Mouse (Mus musculus) cerebellum, adult 9-11 months (tissue): ENCODE measurements around the gene Elp5.
"Not testable (repeated sequence)": the region's sequence is repeated elsewhere in the genome, so short reads cannot be mapped to it uniquely, and the experiment has no call there.

ENCODE experiments used
- DNase-seq: peaks from one replicate; pipeline ENCODE4 v3.0.0; 2022

Gene Elp5

DNA sequence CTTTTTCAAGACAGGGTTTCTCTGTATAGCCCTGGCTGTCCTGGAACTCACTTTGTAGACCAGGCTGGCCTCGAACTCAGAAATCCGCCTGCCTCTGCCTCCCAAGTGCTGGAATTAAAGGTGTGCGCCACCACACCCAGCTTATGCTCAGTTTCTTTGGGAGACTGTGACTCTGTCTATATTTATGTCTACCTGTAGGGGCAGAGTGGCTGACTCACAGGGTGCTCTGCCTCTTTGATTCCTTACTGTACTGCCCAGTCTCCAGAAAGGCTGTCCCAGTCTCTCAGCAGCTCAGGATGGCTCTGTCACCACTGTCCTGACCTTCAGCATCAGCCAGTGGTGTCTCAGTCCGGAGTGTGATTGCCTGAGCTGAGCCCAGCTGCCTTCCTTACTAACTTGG lies 26.7 kb downstream of the Elp5 start:
- DNase-seq, result not testable (repeated sequence)

DNA sequence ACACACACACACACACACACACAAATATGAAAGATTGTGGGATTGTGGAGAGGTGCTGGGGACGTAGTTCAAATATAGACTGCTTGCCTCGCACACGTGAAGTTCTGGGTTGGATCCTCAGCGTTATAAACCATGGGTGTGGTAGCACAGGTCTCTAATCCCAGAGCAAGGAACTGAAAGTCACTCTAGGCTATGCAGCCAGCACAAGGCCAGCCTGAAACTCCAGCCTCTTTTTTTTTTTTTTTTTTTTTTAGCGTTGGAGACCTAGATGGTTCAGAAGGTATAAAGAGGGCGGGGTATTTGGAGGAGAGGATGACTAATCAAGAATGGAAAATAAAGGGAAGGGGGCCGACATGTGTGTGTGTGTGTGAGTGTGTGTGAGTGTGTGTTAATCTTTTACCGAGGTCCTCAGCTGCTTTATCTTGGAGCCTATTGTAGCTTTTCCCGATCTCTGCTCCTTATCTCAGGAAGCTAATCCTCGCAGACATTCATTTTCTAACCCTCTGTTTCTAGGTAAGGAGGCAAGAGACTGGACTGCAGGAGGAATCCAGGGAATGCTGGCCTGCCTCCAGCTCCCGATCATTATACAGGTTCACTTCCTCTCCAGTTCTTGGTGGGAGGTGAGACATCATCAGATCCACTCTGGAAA lies 28.9 kb downstream of the Elp5 start:
- no peak for DNase-seq

DNA sequence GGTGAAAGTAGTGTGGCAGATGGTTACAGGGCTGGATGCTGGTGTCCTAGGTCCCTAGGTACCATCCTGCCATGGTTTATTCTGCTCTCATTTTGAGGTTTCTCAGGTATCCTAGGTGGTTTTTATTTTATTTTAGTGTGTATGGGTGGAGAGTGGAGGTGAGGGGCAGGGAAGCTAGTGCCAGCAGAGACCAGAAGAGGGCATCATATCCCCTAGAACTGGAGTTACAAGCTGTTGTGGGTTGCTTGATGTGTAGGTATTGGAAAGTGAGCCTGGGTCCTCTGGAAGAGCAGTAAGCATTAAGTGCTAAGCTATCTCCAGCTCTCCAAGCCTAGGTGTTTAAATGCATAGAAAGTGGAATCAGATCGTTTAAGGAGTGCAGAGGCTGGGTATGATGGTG lies 30.0 kb downstream of the Elp5 start:
- no peak for DNase-seq

DNA sequence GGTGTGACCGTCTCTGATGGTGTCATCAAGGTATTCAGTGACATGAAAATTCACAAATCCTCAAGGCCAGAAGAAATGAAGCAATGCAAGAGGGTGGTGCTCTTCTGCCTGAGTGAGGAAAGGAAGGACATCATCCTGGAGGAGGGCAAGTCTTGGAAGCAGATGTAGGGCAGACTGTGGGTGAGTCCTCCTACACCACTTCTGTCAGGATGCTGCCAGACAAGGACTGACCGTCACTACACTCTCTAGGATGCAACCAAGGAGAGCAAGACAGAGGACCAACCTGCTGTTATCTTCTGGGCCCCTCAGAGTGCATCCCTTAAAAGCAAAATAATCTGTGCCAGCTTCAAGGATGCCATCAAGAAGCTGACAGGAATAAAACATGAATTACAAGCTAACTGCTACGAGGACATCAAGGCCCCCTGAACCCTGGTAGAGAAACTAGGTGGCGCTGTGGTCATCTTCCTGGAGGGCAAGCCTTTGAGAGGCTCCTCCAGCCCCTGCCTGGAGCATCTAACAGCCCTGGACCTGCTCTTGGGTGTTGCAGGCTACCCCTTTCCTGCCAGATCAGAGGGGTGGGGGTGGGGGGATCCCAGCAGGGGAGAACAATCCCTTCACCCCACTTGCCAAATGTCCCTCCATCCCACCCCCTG lies 31.4 kb downstream of the Elp5 start:
- DNase-seq, result no peak

DNA sequence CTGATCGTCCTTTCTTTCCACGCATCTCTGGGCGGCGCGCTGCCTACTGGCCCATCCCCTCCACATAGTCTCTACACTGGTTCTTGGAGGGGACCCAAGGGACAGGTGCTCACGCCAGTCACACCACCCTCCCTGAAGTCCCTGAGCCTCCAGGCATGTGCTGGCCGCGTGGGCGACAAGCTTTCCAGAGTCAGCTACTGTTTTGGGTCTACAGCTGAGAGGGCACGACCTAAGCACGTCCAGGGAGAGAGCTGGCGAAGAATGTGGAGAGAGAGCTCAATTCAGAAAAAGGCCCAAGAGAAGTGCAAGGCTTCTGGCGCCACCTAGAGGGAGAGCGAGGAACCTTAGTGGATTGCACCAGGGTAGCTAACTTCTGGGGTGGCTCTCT lies 33.6 kb downstream of the Elp5 start:
- DNase-seq, result peak; percentile 75

DNA sequence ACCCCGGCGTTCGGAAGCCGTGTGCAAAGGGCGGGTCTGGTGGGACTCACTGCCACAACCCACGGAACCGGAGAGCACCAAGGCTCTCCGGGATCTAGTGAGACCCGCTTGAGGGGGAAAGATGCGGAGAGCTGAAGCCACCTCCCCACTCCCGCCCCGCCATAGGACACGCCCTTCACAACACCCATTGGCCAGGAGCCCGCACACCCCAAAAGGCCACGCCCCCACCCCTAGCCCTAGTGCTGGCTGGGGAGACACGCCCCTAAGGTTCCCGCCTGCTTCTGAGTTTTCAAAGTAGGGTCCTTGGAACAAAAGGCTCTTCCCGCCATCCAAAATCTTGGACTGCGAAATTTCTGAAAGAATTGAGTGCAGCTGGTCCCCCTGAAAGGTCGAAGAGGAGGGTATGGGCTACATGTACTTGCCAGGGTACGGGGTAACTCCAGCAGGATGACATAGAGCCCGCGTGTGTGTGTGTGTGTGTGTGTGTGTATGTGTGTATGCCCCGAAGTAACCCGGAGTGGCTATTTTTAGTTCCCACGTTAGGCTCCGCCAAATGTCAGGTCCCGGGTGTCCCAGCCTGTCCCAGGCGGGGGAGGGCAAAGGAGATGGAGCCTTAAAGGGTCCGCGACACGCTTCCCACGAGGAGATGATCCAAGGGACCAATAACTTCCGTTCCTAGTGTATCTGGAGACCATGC lies 34.1 kb downstream of the Elp5 start, which contains the start of gene Slc2a4:
Gene Slc2a4, minus strand, starts transcription at position 123 of the 697 bp plus-strand sequence.
- DNase-seq, result peak; percentile 58

DNA sequence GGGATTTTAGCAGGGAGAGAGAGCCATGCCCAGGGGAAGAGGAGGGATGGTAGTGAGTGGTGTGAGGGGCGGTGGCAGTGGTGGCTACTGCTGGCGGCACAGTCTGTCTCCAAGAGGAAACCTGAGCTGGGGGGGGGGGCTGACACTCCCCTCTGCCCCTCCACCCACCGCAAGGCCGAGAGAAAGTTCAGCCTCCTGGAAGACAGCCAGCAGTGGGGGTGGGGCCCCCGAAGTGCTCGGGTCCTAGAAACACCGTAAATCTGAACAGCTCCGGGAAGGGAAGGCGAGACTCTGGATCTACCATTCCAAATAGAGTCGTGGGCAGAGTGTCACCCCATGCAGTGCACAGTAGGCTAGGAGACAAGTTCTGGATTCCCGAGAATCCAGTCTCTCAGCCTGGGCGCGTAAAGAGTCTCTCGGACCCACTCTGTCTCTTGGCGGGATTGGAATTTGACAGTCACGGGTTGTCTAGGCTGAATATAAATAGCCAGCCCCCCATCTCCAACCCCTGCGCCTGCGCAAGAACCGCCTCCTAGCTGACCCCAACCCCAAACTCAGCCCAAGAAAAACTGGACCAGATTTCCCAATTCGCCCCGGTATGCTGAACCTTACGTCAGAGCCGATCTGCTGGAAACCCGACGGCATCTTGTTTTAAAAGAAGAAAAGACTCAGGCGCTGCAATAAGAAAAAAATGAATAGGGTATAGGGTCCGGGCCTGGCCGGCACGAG lies 34.8 kb downstream of the Elp5 start:
- DNase-seq, result no peak

DNA sequence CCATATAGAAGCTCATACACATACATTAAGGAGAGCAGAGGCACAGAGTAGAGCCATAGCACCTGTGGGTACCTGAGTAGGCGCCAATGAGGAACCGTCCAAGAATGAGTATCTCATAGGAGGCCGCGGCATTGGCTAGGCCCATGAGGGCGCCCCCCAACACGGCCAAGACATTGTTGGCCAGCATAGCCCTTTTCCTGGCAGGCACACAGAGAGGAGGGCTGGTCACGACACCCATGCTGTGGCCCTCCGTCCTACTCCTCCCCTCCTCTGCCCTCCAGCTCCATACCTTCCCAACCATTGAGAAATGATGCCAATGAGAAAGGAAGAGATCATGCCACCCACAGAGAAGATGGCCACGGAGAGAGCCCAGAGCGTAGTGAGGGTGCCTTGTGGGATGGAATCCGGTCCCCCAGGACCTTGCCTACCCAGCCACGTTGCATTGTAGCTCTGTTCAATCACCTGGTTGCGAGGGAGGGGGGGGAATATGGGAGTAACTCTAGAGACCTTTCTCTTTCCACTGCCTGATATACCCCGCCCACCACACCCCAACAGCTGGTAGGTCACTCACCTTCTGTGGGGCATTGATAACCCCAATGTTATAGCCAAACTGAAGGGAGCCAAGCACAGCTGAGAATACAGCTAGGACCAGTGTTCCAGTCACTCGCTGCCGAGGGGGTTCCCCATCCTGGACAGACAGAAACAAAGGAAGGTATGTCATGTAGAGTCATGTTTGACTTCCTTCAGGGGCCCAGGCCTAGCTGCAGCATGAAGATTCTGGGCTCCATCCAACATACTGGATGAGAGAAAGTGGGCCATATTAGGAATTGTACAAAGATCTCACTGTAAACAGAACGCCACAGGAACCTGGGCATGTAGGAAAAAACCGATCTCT lies 36.1 kb downstream of the Elp5 start:
- no peak for DNase-seq

DNA sequence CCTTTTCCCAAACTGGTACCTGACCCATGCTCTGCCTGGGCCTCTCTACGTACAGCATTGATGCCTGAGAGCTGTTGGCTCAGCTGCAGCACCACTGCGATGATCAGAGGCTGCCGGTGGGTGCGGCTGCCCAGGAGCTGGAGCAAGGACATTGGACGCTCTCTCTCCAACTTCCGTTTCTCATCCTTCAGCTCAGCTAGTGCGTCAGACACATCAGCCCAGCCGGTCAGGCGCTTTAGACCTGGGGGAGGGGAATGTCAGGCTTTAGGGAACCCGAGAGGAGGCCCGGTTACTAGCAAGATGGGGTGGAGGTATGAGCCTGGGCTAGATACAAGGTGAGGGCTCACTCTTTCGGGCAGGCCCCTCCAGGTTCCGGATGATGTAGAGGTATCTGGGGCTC lies 37.1 kb downstream of the Elp5 start:
- no peak for DNase-seq

DNA sequence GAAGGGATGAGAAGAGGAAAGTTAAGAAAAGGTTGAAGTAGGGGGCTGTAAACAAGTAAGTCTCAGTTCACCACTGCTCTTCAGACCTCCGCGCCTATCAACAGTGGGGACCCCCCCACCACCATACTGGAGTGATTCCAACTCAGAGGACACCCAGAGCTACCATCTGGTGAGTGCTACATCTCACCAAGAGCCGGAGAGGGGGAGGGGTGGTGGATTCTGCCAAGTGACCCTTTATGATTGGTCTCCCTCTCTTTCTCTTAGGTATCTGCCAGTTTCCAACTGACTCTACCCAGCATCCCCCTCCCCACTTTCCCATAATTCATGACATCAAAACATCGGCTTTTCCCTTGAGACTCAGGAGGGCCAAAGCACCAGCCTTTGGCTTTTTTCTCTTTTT lies 41.4 kb downstream of the Elp5 start:
- no peak for DNase-seq

DNA sequence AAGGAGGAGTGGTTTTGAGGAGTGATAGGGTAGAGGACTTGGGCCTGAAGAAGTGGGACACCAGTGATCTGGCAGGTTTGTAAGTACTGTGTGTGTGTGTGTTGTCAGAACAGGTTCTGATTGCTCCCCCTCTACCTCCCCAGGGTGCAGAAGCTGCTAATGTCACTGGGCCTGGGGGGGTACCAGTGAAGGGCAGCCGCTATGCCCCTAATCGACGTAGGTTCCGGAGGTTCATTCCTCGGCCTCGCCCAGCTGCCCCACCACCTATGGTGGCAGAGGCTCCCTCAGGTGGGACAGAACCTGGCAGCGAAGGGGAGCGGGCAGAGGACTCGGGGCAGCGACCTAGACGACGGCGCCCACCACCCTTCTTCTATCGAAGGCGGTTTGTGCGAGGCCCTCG lies 42.6 kb downstream of the Elp5 start:
- no peak for DNase-seq

DNA sequence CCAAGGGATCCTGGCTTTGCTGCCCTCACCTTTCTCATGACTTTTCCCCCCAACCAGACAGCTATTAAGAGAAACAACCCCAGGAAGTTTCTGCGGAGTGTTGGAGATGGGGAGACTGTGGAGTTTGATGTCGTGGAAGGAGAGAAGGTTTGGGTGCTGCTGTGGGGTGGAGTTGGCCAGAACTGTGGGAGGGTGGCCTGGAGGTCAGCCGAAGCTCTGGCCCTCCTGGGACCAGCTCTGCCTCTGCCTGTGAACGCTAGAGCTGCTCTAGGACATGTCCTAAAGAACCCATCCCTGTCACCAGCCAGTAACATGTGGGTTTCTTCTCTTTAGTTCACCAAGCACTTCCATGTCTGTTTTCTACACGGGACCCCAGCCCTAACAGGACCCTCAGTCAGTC lies 43.1 kb downstream of the Elp5 start:
- no peak for DNase-seq

DNA sequence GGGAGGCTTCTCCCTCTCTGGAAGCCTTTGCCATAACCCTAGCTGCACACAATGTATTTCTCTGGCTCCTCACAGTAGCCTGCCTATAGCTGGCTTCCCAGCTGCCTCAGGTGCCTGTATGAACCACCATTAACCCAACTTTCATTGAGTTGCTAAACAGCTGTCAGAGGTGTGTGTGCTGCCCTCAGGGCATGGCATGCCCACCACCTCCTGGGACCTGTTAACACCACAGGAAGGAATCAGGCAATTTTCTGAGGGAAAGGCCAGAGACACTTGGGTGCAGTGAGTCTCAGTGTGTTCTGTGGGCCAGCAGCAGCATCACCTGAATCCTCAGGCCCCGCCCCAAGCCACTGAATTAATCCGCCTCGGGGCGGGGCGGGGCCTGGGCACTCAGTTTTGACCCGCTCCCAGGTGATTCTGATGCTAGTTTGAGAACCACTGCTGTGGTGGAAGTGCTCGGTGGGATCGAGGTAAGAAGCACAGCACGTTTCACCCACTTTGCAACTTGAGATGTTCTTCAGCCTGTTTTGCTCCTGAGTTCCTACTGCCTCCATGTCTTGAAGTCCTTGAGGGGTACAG lies 43.8 kb downstream of the Elp5 start:
- DNase-seq, result no peak

DNA sequence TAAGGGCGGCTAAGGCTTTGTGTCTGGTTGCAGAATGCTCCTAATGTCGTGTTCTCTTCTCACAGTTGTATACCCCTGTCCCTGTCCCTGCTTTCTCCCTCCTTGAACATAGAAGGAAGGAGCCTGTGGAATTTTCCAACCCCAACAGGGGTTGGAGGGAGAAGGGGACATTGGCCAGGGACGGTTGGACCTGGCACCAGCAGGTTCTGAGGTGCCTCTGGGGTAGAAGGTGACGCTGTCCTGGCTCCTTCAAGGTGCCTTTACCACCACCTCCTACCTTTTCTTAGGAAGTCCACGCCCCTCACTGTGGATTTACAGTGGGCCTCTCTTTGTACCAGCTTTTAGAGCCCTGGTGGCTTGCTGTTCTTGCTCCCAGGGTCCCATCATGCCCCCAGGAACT lies 44.5 kb downstream of the Elp5 start:
- DNase-seq, result no peak

DNA sequence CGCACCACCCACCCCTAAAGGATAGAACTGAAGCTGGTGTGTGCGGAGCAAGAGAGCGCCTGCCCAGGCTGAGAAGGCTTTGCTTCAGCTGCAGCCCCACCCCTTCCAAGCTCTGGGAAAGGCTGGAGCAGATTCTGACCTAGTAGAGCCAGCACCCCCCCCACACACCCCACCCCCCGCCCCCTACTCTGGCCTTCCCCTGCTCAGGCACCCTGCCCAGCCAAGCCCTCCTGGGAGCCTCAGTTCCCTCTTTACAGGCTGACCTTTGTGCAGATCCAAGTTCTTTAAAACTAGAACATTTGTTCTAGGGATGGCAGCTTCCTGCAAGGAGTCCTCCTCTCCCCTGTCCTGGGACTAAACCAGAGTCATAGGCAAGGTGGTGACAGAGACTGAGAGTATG lies 44.9 kb downstream of the Elp5 start:
- DNase-seq, result no peak

DNA sequence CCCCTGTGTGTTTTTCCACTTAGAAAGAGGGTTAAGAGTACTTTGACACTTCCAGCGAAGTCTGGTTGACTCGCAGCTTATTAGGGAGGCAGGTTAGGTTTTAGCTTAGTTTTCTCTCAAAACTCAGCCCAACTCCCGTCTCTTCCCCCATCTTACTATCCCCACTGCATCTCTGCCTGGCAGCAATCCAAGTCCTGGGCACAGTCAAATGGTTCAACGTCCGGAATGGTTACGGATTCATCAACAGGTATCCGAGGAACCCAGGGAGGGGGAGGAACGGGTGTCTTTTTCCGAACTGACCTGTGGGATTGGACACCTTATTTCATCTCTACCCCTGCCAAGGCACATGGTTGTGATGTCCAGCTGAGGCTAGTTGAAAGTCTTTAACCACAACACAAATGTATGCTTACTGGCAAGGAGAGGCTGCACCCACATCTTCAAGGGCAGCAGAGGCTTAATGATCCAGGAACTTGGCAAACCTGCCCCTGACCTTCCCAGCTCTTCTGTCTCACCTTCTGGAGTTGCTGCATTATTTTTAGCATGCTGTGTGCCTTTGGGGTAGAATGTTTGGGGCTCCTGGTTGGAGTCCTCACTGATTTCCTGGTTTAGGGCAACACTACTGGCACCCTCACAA lies 45.5 kb downstream of the Elp5 start:
- peak; percentile 46 for DNase-seq

DNA sequence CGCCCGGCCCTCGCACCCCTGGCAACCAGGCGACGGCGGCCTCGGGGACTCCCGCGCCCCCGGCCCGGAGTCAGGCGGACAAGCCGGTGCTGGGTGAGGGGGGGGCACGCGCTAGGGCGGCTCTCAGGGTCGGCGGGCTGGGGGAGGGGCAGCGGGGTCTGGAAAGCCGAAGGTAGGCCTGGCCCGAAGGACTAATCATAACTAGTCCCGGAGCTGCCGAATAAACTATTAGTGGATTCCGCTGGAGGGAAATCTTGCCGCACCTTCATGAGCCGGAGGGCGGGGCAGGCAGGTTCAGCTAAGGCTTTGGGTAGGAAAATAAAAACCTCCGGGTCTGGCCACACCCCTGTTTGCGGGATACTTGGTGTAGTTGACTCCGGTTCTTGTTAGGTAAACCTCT lies 46.2 kb downstream of the Elp5 start:
- DNase-seq, result peak; percentile 46

DNA sequence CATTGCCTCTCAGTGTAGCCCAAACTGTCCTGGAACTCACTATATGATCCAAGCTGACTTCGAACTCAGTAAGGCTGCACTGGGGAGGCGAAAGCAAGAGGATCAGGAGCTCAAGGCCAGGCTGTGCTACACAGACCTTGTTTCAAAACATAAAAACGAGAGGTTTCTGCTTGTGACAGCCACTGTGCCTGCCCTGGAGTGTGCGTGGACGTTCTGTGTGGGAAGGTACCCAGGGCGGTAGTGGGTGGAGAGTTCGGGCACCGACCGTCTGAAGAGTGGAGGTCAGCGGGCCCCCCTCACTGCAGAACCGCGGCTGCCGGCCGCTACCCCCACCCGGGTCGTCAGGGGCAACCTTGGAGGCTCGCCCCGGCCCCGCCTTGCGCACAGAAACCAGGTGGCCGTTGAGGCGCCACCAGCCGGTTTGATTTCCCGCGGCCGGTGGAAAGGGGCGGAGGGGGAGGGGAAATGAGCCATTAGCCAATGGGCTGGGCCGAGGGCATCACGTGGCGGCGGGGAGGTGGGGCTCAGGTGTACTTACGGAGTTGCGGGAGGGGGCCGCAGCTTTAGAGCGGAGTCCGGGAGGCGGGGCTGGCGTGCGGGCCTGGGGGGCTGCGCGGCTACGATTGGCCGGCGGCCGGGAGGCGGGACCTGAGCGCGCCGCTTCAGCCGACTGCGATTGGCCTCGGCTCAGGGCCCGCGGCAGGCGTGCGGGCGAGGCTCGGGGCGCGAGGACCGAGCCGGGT lies 47.0 kb downstream of the Elp5 start, which contains the start of gene Ybx2:
Gene Ybx2, plus strand, starts transcription at position 660 of the 743 bp plus-strand sequence.
- peak; percentile 95 for DNase-seq

DNA sequence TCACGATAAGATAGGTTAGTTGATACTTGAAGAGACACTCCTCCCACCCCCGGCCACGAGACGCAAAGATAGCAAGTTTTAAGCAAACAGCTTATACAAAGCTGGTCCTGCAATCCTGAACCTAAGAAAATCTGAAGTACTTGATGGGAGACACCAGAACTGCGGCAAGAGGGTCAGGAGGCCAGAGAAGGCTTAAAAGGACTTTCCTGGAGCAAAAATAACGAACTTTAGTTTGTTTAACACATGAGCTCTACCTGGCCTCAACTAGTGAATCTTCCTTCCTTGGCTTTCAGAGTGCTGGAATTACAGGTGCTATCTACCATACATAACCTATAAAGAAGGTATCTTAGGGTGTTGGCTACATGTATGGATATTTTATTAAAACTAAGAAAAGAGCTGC lies 47.6 kb downstream of the Elp5 start:
- DNase-seq, result no peak

DNA sequence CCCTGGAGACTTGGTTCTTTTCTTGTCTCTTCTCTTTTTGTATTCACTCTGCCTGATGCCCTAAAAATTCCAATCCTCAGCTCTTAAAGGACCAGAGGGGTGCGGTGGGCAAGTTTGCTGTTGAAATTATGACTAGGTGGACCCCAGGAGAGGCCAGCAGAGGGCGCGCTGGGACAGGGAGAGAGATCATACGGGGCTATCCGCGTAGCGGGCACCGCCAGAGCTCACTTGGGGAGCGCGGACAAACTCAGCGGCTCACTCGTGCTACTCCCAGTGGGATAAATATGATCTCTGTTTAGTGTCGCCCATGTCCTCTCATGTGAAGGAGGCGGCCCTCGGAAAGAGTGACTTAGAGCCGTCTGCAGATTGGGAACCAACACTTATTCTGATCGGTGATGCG lies 48.1 kb downstream of the Elp5 start:
- DNase-seq, result peak; percentile 82

DNA sequence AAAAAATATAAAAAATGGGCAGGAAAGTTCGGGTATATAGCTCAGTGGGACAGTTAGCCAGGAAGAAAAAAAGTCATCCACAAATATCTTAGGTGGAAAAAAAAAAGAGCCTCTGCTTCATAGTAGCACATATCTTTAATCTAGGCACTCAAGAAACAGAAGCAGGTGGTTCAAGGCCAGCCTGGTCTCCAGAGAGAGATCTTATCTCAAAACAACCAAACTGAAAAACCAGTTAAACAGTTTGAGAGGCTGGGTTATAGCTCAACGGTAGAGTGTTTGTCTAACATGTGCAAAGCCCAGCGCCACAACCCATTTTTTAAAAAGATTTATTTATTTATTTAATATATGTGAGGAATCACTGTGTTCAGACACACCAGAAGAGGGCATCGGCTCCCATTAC lies 49.3 kb downstream of the Elp5 start:
- DNase-seq, result no peak
